Mouse (Mus musculus): ENCODE results near the gene Rbms1.

Gene Rbms1

GRCm38 (mm10) chr2:60706866-60707265 is 256.1 kb downstream of the Rbms1 start:
- DNase-seq, result no peak

- no peak for DNase-seq
These were observed 257.6 kb downstream of the Rbms1 start for GRCm38 (mm10) chr2:60705426-60705825.

DNA sequence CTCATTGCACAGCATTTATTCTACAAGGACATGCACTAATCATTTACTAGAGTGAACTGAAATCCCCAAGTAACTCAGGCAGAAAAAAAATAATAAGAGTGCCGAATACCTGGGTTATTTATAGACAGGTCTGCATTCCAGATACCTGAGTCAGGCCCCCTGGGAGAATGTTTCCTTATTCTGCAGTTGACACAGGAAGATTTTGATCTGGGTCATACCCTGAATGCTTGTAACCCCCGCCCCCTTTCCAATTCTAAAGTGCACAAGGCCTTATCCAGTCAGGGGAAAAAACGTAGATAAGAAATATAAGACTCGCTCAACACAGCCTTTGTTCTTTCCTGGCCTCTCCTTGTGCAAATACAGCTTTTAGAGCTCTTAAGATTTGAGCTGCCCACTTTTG is 259.7 kb downstream of the Rbms1 start:
- DNase-seq, result no peak

GRCm38 (mm10) chr2:60700956-60701355 is 262.0 kb downstream of the Rbms1 start:
- no peak for DNase-seq
